Mouse (Mus musculus) thymus, adult 2 months (tissue): ENCODE data around the gene Nat8f4.

ENCODE experiments used
- CTCF ChIP-seq: fragments of 200-500 bp; IDR thresholded peaks from 2 replicates; pipeline ENCODE4 v1.5.1; 2012; ENCODE audit warnings: mild to moderate bottlenecking, control low read depth, low read length, moderate library complexity, borderline replicate concordance; ENCODE audit not compliant: control insufficient read depth, poor library complexity, insufficient read depth; ENCODE audit errors: extremely low read depth
- POLR2A ChIP-seq: fragments of 200-500 bp; IDR thresholded peaks from 2 replicates; pipeline ENCODE4 v1.6.1; 2012; ENCODE audit warnings: mild to moderate bottlenecking, low read length, control low read depth, moderate library complexity; ENCODE audit not compliant: control insufficient read depth, poor library complexity, insufficient read depth; ENCODE audit errors: extremely low read depth

GRCm38 (mm10) chr6:85888961-85889360, 15.7 kb downstream of the Nat8f4 start:
- TF ChIP-seq CTCF (no peak), POLR2A (no peak)
